Mouse (Mus musculus): ENCODE results near the gene Rpl34. TPM values are rescaled to one million over a fixed set of nuclear protein-coding genes. Genes with fewer than 3 reads are reported as not detected.

The Rpl34 gene
- 1,000 to 10,000 TPM; 1,591 to 2,129 TPM for polyA plus RNA-seq (2017; shearing (Covaris generic))

- peak; percentile 98 for ATAC-seq
These were observed at the start of gene Rpl34 for GRCm38 (mm10) chr3:130730189-130730653. Rpl34 (minus strand) TSS chr3:130730398.

- no peak for ATAC-seq
These were observed 38.0 kb upstream of the Rpl34 start for GRCm38 (mm10) chr3:130768172-130768571.

GRCm38 (mm10) chr3:130764091-130764490, 33.9 kb upstream of the Rpl34 start:
- ATAC-seq = no peak

GRCm38 (mm10) chr3:130760711-130761435, 30.7 kb upstream of the Rpl34 start:
- peak; percentile 79 for ATAC-seq

GRCm38 (mm10) chr3:130758157-130758841, 28.1 kb upstream of the Rpl34 start:
- ATAC-seq = no peak

GRCm38 (mm10) chr3:130757117-130757852, 27.1 kb upstream of the Rpl34 start:
- no peak for ATAC-seq

GRCm38 (mm10) chr3:130749206-130749605, 19.0 kb upstream of the Rpl34 start:
- ATAC-seq = peak; percentile 76

GRCm38 (mm10) chr3:130746673-130747619, 16.7 kb upstream of the Rpl34 start:
- ATAC-seq = no peak

- ATAC-seq = no peak
These were observed 7.6 kb upstream of the Rpl34 start for GRCm38 (mm10) chr3:130737652-130738361.

- no peak for ATAC-seq
These were observed 6.6 kb upstream of the Rpl34 start for GRCm38 (mm10) chr3:130736758-130737157.

GRCm38 (mm10) chr3:130729472-130730188, 568 bp downstream of the Rpl34 start:
- ATAC-seq = peak; percentile 16

GRCm38 (mm10) chr3:130727676-130728075, 2.5 kb downstream of the Rpl34 start:
- no peak for ATAC-seq

GRCm38 (mm10) chr3:130727036-130727435, 3.2 kb downstream of the Rpl34 start:
- no peak for ATAC-seq

GRCm38 (mm10) chr3:130725718-130726117, 4.5 kb downstream of the Rpl34 start:
- ATAC-seq = no peak

GRCm38 (mm10) chr3:130722733-130723478, 7.3 kb downstream of the Rpl34 start:
- no peak for ATAC-seq

- ATAC-seq = no peak
These were observed 10.0 kb downstream of the Rpl34 start for GRCm38 (mm10) chr3:130720225-130720624.

- ATAC-seq = no peak
These were observed 11.3 kb downstream of the Rpl34 start for GRCm38 (mm10) chr3:130718871-130719270.

- no peak for ATAC-seq
These were observed 13.6 kb downstream of the Rpl34 start for GRCm38 (mm10) chr3:130716555-130716954.

- peak; percentile 86 for ATAC-seq
These were observed 15.2 kb downstream of the Rpl34 start for GRCm38 (mm10) chr3:130714775-130715568.

Data from CD4-positive, CD25-positive, alpha-beta regulatory T cell, adult 4 months (primary cell).